Mouse (Mus musculus) cerebellum, adult 2 months (tissue): Measurements from ENCODE around the gene Stag1.

Experiments
- CTCF ChIP-seq: fragments of 200-500 bp; IDR thresholded peaks from 2 replicates; pipeline ENCODE4 v1.5.1; 2011; ENCODE audit warnings: low read depth, mild to moderate bottlenecking, control low read depth, low read length, moderate library complexity, borderline replicate concordance; ENCODE audit not compliant: insufficient read depth
- POLR2A ChIP-seq: fragments of 200-500 bp; IDR thresholded peaks from 2 replicates; pipeline ENCODE4 v1.6.1; 2011; ENCODE audit warnings: low read length, control low read depth, borderline replicate concordance; ENCODE audit not compliant: insufficient read depth

DNA sequence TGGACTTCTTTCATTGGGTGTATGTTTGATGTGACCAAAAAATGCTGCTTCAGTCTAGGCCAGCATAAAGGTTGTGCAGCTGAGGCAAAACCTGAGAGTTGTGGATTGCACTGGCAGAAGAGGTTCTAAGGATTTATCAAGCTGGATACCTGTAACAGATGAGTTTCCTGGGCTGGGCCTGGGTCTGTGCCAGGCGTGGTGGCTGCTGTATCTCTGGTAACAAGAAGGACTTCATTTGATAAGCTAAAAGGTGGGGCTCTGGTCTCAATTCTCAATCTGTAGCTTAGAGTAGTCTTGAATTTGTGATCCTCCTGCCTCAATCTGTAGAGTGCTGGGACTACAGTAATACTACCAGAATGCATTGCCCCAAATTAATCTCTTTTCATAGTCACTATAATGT, 94.6 kb downstream of the Stag1 start:
- TF ChIP-seq CTCF (no peak), POLR2A (no peak)
